Mouse (Mus musculus): ENCODE data around the gene Fsip1.

The Fsip1 gene

DNA sequence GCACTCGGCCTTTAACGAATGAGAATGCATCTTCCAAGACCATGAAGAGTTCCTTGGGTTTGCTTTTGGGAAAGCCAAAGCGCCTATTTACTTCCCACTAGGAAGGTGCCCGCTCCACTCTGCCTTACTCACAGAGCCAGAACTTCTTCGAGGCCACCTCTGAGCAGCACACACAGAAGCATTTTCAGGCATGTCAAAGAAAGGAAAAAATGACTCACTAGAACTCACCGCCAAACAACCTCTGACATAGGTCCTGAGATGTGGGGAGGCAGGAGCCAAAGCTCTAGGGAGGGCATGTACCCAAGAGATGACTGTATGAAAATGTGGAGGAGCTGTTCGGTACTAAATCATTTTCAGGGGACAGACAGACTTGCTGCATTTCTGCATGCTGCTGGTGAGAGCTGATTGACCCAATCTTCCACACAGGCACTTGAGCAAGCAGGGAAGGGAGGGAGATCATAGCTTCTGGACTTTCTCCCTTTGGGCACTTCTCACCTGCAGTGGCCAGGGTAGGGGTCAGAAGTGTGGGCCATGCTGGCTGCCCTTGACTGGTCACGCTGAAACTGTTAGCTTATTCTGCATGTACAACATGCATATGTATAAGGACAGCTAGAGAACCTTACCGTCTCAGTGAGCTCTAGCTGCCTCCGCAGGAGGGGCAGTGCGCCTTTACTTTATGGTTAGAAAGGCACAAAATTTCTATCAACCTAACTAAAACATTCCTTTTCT is 131.4 kb downstream of the Fsip1 start:
- no peak for DNase-seq (ENCODE audit: low read depth, low spot score)

DNA sequence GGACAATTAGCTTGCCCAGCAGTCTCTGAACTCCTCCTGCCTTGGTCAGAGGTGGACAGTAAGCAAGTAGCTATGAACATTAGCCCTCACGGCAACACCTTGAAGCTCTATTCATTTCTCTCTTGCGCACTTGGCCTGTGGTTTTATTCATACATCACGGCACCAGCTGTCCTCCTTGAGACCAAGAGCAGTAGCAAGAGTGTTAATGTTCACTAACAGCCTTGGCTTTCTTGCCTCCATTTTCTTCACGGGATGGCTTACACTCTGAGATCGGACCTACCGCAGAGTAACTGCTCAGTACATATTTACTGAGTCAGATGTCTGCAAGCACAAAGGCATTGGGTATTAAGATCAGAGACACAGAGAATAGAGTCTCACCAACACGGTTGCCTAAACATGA is 132.3 kb downstream of the Fsip1 start:
- DNase-seq (ENCODE audit: low read depth, low spot score), result no peak

DNA sequence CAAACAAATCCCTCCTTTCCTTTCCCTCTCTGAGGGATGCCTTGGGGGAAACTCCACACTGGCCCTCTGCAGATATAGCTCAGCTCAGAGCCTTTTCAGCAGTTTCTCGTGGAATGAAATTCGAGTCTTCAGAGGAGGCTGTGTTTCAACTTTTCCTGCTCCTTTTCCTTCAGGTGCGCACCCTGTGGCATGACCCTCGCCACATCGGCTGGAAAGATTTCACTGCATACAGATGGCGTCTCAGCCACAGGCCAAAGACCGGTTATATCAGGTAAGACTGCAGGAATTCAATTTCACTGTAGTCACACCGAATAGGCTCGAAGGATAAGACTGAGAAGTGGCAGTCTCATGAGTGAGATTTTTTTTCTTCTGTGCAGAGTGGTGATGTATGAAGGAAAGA is 133.0 kb downstream of the Fsip1 start:
- DNase-seq (ENCODE audit: low read depth, low spot score), result no peak

DNA sequence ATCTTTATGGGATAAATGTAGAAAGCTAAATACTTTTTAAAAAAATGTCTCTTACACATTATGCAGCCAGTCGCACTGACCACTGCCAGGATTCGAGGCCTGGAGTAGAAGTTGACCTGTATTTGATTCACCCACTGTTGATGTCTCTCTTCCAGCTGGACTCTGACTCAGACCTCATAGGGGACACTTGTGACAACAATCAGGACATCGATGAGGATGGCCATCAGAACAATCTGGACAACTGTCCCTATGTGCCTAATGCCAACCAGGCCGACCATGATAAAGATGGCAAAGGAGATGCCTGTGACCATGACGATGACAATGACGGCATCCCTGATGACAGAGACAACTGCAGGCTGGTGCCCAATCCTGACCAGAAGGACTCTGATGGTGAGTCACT is 134.5 kb downstream of the Fsip1 start:
- no peak for DNase-seq (ENCODE audit: low read depth, low spot score)

DNA sequence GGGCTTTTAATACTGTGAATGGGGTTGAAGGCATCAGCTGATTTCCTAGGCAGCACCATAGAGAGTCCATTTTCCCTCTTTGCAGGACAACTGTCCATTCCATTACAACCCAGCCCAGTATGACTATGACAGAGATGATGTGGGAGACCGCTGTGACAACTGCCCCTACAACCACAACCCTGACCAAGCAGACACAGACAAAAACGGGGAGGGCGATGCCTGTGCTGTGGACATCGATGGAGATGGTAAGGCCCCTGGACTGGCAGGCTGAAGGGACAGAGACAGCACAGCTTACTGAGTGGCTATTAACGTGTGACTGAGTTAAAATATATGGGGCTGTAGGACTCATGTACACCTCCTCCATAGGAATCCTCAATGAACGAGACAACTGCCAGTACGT is 136.0 kb downstream of the Fsip1 start:
- DNase-seq (ENCODE audit: low read depth, low spot score), result no peak

DNA sequence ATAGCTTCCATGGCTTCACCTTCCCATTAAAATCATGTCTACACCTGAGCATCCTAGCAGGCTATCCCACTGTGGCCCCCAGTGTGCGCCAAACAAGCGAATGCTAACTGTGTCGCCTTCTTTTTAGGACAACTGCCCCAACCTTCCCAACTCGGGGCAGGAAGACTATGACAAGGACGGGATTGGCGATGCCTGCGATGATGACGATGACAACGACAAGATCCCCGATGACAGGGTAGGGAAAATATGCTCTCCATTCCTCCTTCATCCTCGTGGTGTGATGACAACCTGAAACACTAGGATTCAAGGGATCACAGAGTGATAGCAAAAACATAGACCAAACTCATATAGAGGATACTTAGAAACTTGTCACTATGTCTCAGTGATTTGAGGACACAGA is 136.7 kb downstream of the Fsip1 start:
- DNase-seq (ENCODE audit: low read depth, low spot score), result no peak

DNA sequence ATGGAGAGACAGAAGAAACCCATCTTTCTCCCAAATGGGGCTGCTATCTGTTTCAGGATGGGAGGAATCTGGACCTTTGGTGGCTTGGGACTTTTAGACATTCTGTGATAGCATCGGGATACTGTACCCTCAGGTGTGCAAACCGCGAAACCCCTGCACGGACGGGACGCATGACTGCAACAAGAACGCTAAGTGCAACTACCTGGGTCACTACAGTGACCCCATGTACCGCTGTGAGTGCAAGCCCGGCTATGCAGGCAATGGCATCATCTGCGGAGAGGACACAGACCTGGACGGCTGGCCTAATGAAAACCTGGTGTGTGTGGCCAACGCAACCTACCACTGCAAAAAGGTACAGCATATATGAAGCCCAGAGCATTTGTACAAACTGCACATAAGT is 137.1 kb downstream of the Fsip1 start:
- no peak for DNase-seq (ENCODE audit: low read depth, low spot score)

DNA sequence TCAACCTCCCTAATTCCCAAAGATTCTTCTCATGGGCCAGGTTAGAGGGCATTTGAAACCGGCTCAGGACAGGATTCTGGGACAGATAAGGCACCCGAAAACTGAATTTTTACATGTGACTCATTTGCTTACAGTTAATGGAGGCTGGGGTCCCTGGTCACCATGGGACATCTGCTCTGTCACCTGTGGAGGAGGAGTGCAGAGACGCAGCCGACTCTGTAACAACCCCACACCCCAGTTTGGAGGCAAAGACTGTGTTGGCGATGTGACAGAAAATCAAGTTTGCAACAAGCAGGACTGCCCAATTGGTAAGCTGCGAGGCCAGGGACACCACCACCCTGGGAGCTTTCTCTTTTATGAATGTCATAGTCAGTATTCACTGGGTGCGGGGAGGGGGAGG is 138.3 kb downstream of the Fsip1 start:
- DNase-seq (ENCODE audit: low read depth, low spot score), result no peak

DNA sequence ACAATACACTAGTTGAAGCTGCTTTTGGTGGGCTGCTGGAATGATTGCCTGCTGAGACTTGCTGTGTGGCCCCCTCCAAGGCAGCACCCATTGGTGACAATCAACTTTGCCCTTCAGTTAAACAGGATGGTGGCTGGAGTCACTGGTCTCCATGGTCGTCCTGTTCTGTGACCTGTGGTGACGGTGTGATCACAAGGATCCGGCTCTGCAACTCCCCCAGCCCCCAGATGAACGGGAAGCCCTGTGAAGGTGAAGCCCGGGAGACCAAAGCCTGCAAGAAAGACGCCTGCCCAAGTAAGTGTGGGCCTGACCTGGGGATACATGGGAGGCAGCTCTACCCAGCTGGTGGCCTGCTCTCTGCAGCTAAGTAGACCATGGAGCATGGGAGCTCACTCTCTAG is 138.7 kb downstream of the Fsip1 start:
- no peak for DNase-seq (ENCODE audit: low read depth, low spot score)

DNA sequence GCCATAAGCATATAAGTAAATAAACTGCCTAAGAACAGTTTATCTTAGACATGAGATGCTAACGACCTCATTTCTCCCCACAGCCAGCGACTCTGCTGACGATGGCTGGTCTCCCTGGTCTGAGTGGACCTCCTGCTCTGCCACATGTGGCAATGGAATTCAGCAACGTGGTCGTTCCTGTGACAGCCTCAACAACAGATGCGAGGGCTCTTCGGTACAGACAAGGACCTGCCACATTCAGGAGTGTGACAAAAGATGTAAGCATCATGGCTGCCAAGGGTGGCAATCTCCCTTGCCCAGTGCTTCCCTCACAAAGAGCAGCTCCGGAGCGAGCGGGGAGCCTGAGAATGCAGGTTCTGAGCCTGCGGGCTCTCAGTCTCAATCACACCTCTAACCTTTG is 139.4 kb downstream of the Fsip1 start:
- DNase-seq (ENCODE audit: low read depth, low spot score), result no peak

DNA sequence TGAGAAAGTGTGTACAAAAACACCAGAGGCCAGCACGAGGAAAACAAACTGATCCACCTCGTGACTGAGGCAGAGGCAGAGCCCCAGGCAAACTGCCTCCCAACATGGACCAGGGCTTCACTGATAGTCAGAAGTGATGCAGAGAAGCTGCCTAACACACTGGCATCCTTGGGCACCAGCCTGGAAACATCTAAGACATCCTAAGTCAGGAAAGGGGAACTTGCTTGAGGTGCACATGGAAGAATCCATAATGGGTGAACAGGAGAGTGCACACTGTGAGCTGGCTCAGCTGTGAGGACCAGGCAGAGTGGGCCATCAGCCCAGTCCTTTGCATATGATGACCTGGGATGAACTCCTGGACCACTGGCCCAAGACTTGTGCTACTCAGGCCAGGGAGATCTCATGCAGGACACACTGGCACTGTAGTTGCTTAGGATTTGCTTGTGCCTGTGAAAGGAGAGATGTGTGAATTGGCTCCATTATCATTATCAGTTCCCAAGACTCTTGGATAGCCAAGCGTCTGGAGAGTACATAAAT is 139.9 kb downstream of the Fsip1 start:
- DNase-seq (ENCODE audit: low read depth, low spot score), result no peak

DNA sequence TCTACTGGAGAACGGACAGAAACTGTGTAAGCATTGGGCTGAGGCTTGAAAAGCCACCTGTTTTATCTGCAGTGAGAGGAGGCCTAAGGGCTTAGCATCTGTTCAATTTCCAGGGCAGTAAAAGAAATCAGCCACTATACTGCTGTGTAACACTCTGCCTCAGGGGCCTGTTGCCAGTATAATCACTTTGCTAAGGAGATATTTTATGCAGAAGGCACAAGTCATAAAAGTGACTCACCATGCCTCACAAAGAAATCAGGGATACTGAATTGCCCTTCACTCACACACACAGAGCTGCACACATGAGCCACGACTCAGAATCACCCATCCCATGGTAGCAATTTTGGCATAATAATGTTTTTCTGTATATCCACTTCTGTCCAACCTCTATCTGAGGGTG is 140.6 kb downstream of the Fsip1 start:
- peak; percentile 28 for DNase-seq (ENCODE audit: low read depth, low spot score)

DNA sequence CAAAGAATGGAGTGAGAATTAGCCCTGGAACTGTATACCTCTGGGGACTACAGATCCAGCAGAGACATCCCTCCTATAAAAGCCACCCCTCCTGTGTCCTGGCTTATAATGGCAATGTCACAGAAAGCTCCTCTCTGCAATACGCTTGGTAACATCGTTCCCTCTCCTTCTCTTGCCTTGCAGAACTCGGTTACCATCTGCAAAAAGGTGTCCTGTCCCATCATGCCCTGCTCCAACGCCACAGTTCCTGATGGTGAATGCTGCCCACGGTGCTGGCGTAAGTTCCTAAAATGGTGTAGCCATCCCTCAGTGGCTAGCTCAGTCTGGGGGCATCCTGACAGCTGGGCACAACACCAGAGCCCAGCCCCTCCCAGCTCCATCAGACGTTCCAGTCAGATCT is 141.1 kb downstream of the Fsip1 start:
- no peak for DNase-seq (ENCODE audit: low read depth, low spot score)

DNA sequence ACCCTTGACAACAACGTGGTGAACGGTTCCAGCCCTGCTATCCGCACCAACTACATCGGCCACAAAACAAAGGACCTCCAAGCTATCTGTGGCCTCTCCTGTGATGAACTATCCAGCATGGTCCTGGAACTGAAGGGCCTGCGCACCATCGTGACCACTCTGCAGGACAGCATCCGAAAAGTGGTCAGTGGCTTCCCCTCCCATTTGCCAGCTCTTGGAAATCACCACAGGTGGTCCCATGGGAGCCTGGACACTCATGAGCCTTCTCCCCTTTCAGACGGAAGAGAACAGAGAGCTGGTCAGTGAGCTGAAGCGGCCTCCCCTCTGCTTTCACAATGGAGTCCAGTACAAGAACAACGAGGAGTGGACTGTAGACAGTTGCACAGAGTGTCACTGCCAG is 142.1 kb downstream of the Fsip1 start:
- DNase-seq (ENCODE audit: low read depth, low spot score), result no peak

DNA sequence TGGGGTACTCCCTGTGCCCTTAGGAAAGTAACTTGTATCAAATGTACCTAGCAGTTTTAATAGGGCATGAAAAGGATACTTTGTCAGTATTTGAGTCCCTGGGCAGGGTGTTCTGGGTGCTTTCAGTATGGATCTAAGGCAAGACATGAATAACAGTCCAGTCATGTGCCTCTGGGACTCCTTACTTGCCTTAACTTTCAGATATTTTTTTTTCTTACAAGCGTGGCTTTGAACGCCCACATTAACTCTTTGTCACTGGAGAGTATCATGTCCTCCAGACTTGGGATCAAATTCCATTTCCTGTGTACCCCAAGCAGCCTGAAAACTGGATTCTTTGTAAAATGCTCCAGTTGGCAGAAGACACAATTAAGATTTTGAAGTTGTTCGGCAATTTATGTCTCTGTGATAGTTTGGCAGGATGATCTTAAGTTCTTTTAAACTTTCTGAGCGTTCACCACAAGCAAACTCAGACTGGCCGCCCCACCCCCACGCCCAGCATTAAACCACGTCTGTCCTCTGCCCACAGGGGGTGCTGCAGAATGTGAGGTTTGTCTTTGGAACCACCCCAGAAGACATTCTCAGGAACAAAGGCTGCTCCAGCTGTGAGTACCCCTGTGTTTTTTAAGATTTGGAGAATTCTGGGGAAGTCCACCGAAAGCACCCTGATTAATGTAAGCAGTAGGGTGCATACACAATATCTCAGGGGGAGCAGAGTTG is 142.8 kb downstream of the Fsip1 start:
- DNase-seq (ENCODE audit: low read depth, low spot score), result no peak

DNA sequence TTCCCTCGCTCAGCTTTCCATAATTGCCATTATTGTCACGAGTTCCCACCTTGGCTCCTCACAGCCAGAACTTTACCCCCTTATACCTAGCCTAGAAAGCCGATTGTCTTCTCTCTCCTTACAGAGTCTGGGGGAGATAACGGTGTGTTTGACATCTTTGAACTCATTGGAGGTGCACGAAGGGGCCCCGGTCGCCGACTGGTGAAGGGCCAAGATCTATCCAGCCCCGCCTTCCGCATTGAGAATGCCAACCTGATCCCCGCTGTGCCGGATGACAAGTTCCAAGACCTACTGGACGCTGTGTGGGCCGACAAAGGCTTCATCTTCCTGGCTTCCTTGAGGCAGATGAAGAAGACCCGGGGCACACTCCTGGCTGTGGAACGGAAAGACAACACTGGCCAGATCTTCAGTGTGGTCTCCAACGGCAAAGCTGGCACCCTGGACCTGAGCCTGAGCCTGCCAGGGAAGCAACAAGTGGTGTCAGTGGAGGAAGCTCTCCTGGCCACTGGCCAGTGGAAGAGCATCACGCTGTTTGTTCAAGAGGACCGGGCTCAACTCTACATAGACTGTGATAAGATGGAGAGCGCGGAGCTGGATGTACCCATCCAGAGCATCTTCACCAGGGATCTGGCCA is 143.8 kb downstream of the Fsip1 start:
- DNase-seq (ENCODE audit: low read depth, low spot score), result no peak

DNA sequence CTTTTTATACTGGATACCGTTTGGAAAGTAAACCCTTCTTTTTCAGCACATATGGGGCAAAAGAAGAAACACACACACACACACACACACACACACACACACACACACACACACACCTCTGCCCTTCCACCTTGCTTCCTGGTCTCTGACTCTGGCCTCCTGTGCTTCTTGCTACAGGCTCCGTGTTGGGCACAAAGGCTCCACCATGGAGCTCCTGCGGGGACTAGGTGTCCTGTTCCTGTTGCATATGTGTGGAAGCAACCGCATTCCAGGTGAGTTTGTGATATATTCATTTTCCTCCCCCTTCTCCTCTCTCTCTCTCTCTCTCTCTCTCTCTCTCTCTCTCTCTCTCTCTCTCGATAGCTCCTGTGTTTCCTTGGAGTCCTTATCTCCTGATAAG is 144.3 kb downstream of the Fsip1 start:
- no peak for DNase-seq (ENCODE audit: low read depth, low spot score)

DNA sequence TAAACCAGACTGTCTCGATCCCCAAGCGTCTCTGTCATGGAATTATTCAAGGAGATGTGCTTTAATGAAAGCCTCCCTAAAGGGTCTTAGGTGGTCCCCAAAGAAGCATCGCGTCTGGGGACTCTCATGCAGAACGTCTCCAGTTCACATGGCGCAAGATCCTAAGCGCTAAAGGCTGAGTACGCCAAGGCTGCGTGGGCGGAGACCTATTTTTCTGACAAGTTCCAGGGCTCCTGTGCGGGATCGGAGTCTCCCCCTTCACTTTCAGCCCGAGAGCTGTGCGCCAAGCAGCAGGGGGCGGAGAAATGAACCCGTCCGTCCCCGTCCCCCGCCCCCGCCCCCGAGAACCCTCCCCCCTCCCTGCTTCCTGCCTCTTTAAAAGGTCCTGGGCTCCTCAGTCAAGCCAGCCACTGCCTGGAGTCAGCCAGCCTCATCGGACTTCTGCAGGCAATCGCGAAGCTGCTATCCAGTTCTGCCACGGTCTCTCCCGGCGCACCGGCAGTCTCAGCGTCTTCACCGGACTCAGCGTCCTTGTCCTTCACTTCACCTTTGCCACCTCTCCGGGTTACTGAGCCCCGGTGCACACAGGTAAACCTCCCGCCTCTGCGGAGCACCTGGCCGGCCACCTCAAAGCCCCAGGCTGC is 145.2 kb downstream of the Fsip1 start, which contains the start of gene Thbs1:
Gene Thbs1, plus strand, starts transcription at position 389 of the 644 bp plus-strand sequence.
- peak; percentile 79 for DNase-seq (ENCODE audit: low read depth, low spot score)

DNA sequence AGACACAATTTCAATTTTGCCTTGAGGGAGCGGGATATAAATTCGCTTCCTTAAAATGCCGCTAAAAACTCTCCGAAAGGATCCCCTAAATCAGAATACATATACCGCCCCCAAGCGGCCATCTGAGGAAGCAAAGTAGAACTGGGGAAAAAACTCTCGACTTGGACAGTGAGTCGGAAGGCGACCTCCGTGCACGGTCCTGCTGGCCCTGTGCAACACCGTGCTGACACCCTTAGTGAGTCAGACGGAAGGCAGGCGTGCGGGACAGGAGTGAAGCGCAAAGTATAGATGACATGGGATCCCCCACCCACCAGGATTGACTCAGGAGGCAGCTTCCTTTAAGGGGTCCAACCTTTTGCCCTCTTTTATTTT is 145.7 kb downstream of the Fsip1 start:
- peak; percentile 84 for DNase-seq (ENCODE audit: low read depth, low spot score)

DNA sequence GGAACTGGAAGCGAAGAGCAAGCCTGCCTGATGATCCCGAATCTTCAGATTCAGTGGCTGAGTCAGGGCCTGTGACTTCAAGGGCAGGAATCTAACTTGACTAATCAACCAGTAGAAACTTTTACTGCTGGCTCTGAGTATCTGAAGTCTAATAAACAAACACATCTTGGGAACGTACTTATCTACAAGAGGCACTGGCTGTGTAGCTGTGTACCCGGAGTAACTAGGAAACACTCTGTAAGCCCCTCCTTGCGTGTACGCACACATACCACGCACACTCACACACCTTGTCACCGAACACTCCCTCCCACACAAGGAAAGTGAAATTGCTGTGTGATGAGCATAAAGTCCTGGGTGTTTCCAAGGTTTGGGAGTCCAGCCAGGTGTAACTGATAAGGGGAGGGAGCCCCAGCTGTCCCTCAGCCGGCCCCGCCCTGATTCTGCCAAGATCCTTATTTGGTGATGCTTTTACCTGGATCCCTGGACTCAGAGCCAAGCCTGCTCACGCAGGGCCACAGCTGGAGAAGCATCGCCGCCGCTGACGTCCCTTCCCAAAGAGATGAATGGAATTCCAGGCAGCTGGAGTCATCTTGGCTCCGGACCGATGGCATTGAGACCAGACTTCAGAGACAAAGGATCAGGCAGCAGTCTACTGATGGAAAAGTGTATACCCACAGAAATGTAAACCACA is 146.4 kb downstream of the Fsip1 start:
- DNase-seq (ENCODE audit: low read depth, low spot score), result peak; percentile 13

DNA sequence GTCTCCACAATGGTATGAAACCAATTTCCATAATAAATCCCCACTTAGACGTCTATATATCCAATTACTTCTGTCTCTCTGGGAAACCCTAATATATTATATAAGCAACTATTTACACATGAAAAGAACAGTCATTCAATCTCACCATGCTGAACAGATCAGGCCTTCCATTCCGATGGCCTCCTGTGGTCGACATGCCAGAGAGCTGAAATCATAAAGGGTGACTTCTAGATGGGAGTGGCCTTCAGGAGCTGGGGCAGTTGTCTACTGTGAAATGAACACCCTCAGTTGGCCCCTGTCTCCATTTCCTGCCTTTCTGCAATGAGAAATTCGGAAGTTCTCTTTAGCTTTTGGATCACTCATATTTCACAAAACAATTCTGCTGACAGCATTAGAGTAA is 154.6 kb downstream of the Fsip1 start:
- DNase-seq (ENCODE audit: low read depth, low spot score), result no peak

DNA sequence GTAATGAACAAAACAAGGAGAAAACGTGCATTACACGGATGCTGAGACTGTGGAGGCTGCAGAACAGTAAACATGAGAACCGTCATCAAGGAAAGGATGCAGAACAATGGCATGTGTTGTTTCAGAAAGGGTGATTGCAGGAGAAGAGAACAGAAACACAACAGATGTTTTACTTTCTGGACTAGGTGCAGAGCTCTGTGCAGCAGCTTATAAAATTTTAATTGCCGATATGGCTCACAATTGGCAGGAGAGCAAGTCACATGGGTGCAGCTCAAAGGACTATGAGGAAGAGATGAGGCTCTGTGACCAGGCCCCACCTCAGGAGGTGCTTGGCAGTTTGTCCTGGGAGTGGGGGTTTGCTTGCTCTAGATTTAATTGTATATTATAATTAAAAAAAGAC is 157.7 kb downstream of the Fsip1 start:
- no peak for DNase-seq (ENCODE audit: low read depth, low spot score)

Data from brain, adult 2 months (tissue).